Mouse (Mus musculus) brown adipose tissue, adult 24 weeks (tissue): ENCODE measurements around the gene Gm3238. TPM values are rescaled to one million over a fixed set of nuclear protein-coding genes. Genes with fewer than 3 reads are reported as not detected.

Source experiments
- polyA plus RNA-seq: library from polyadenylated mRNA; stranded (reverse); fragments of >200 nt; gene quantifications from 2 replicates; pipeline ENCODE4 v1.2.4, GENCODE M21; 2012; ENCODE audit not compliant: missing spikeins, insufficient read depth, insufficient read length

Gm3238 gene
- polyA plus RNA-seq, 1 experiment: not detected

Other genes with a start within 250 kb of the Gm3238 start
- gene Itgb2, start 241.1 kb downstream of the Gm3238 start, polyA plus RNA-seq: 4.3 and 4.4 TPM in 2 replicates
- 88.8 and 92.4 TPM in 2 replicates for gene Pttg1ip, start 189.6 kb downstream of the Gm3238 start, polyA plus RNA-seq
- gene Sumo3, start 165.2 kb downstream of the Gm3238 start, polyA plus RNA-seq: 58.1 and 84.9 TPM in 2 replicates
- 16.0 and 45.5 TPM in 2 replicates for gene Gm49325, start 165.1 kb downstream of the Gm3238 start, polyA plus RNA-seq
- 23.3 and 26.1 TPM in 2 replicates for gene Ube2g2, start 149.1 kb downstream of the Gm3238 start, polyA plus RNA-seq
- not detected in 2 replicates for gene Tspear, start 84.8 kb downstream of the Gm3238 start, polyA plus RNA-seq
- not detected in 2 replicates for gene Gm19402, start 80.6 kb downstream of the Gm3238 start, polyA plus RNA-seq
- gene Gm9508, start 74.1 kb downstream of the Gm3238 start, polyA plus RNA-seq: not detected in 2 replicates
- not detected in 2 replicates for gene Gm10272, start 64.7 kb downstream of the Gm3238 start, polyA plus RNA-seq
- gene Gm10024, start 59.9 kb downstream of the Gm3238 start, polyA plus RNA-seq: not detected in 2 replicates
- gene Gm10142, start 55.5 kb downstream of the Gm3238 start, polyA plus RNA-seq: not detected in 2 replicates
- not detected in 2 replicates for gene Krtap12-1, start 50.7 kb downstream of the Gm3238 start, polyA plus RNA-seq
- gene Gm10100, start 44.8 kb downstream of the Gm3238 start, polyA plus RNA-seq: not detected in 2 replicates
- not detected in 2 replicates for gene Gm18596, start 28.7 kb downstream of the Gm3238 start, polyA plus RNA-seq
- gene Gm9736, start 20.0 kb downstream of the Gm3238 start, polyA plus RNA-seq: not detected in 2 replicates
- not detected in 2 replicates for gene Gm3233, start 11.6 kb downstream of the Gm3238 start, polyA plus RNA-seq
- gene Gm7138, start 5.6 kb upstream of the Gm3238 start, polyA plus RNA-seq: not detected in 2 replicates
- not detected in 2 replicates for gene Gm3250, start 11.2 kb upstream of the Gm3238 start, polyA plus RNA-seq
- not detected in 2 replicates for gene Gm7137, start 16.9 kb upstream of the Gm3238 start, polyA plus RNA-seq
- not detected in 2 replicates for gene Gm9639, start 23.8 kb upstream of the Gm3238 start, polyA plus RNA-seq
- gene Gm19668, start 27.8 kb upstream of the Gm3238 start, polyA plus RNA-seq: not detected in 2 replicates
- not detected in 2 replicates for gene Gm9507, start 40.5 kb upstream of the Gm3238 start, polyA plus RNA-seq
- not detected in 2 replicates for gene Gm2696, start 43.4 kb upstream of the Gm3238 start, polyA plus RNA-seq
- not detected in 2 replicates for gene Krtap10-4, start 55.8 kb upstream of the Gm3238 start, polyA plus RNA-seq
- not detected in 2 replicates for gene Krtap10-10, start 64.6 kb upstream of the Gm3238 start, polyA plus RNA-seq
- not detected in 2 replicates for gene Gm36176, start 75.5 kb upstream of the Gm3238 start, polyA plus RNA-seq
- not detected in 2 replicates for gene Gm10318, start 81.5 kb upstream of the Gm3238 start, polyA plus RNA-seq
- not detected in 2 replicates for gene Gm3285, start 90.7 kb upstream of the Gm3238 start, polyA plus RNA-seq
- 0.33 TPM in 1 of 2 replicates, not detected in the other for gene Lrrc3, start 131.2 kb upstream of the Gm3238 start, polyA plus RNA-seq
- gene Trpm2, start 199.2 kb upstream of the Gm3238 start, polyA plus RNA-seq: 0.63 TPM in 1 of 2 replicates, not detected in the other
- 16.0 and 16.4 TPM in 2 replicates for gene 1810043G02Rik, start 207.2 kb upstream of the Gm3238 start, polyA plus RNA-seq
- gene Pfkl, start 238.8 kb upstream of the Gm3238 start, polyA plus RNA-seq: 326 and 453 TPM in 2 replicates